Mouse (Mus musculus): ENCODE results near the gene Olfr522.
A peak's percentile ranks its signal among the peaks of the same experiment; 100 is the strongest.
"Not testable (repeated sequence)": the region's sequence is repeated elsewhere in the genome, so short reads cannot be mapped to it uniquely, and the experiment has no call there.

Gene Olfr522

DNA sequence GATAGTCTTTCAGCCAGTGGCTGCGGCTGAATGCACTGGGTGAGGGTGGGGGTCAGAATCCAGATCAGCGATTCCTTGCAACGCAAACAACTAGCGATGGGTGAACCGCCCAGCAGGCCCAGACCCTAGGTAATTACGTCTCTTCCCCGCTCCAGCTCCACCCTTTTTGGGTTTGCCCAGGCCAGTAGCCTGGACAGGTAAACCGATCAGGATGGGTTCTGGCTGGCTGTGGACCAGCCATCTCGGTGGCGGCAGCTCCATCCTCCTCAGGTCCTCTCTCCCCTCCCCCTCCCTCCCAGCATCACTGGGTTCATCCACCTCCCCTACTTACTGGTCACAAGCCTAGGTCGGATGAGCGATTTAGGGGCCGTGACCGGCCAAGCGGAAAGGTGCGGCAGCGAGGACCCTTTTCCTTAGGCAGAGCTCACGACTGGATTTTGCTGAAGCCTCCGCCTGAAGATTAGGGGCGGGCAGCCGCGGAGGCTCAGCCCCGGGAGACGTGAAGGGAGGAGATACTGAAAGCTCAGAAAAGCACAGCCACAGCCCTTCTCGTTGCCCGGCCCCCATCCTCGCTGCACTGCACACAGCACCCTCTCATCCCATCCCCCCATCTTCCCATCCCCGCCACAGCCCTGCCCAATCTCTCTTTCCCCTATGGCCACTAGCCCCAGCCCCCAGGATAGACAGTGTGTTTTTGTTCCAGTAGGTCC lies 10.2 kb downstream of the Olfr522 start, which contains the start of gene Sprn:
Gene Sprn, minus strand, starts transcription at position 660 of the 710 bp plus-strand sequence.
- peak; percentile 75 to 79 for DNase-seq

DNA sequence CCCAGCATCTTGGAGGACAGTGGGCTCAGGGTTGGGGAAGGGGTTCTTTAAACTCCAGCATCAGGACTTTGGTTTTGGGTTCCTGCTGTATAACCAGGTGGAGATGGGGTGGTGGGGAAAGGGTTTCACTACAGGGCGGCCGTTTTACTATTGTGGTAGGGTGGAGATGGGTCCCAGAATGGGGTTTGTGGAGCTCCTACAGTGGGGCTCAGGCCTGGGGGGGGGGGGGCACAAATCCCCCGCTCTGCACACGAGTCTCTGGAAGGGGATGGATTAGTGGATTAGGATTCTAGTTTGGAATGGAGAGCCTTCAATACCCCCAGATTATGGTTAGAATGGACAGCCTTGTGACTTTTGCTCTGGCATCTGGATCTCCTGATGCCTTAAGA lies 10.7 kb downstream of the Olfr522 start:
- no peak for DNase-seq

GRCm38 (mm10) chr7:140153383-140153782 lies 11.2 kb downstream of the Olfr522 start:
- peak; percentile 60 to 74 for DNase-seq

GRCm38 (mm10) chr7:140144550-140144949 lies 20.0 kb downstream of the Olfr522 start:
- DNase-seq: no peak

DNA sequence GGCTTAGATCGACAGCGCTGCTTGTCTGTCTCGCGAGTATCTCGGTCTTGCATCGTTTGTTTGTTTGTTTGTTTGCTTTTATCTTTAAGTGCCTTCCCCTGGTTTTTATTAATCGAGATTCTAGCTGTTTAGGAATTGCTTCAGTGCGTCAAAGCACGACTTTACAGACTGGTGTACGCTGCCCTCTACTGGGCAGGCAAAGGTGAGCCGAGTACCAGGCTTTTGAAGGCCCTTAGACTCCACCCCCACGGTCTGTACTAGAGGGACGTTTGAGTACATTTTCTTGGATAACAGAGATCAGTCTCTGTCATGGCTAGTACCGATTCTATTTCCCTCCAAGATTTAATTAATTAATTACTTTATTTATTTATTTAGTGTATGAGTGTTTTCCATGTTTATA lies 23.2 kb downstream of the Olfr522 start:
- DNase-seq: peak; percentile 76 to 79

DNA sequence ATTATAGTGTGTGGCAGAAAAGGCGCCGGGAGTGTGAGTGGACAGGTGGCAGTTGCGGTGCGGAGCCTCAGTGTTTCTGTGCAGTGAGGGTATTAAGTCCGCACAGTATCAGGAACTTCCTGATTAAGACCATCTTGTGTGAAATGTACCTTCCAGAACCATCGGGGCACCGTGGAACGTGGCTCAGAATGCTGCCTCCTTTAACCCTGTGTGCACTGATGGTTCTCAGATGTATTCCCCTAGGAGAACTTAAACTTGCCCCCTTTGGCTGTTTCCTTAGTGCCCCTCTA lies 26.6 kb downstream of the Olfr522 start:
- DNase-seq: no peak

DNA sequence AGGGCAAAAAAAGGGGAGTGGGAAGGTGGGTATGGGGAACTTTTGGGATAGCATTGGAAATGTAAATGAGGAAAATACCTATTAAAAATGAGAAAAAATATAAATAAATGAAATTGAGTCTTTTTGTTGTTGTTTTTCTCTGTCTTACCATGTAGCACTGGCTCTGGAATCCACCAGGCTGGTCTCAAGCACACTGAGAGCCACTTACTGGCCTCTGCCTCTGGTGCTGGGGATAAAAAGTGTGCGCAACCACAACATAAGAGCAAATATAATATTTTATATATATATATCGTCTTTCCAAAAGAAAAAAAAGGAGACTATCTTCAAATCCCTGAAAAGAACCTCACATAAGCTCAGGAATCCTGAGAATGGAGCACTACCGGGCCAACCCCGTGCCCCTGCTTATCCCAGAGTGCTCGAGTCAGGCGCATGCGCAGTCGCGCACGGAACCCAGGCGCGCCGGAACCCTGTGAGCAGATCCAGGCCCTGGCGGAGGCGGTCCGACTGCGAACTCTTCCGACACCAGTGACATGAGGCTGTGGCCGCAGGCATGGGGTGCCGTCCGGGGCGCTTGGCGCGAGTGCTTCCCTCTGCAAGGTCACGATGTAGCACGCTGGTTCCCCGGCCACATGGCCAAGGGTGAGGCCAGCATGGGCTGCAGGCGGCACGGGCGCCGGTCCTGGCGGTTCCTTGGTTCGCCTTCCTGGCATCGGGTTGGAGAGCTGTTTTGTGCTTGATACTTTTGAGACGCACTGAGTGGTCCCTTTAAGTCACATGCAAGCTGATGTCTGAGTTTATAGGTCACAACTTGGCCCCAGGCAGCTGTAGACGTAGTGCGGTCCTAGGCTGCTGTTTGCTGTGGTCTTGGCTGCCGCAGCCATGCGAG lies 27.2 kb downstream of the Olfr522 start, which contains the start of gene Mtg1:
Gene Mtg1, plus strand, starts transcription at position 430 of the 886 bp plus-strand sequence.
- DNase-seq: peak; percentile 93 to 99

DNA sequence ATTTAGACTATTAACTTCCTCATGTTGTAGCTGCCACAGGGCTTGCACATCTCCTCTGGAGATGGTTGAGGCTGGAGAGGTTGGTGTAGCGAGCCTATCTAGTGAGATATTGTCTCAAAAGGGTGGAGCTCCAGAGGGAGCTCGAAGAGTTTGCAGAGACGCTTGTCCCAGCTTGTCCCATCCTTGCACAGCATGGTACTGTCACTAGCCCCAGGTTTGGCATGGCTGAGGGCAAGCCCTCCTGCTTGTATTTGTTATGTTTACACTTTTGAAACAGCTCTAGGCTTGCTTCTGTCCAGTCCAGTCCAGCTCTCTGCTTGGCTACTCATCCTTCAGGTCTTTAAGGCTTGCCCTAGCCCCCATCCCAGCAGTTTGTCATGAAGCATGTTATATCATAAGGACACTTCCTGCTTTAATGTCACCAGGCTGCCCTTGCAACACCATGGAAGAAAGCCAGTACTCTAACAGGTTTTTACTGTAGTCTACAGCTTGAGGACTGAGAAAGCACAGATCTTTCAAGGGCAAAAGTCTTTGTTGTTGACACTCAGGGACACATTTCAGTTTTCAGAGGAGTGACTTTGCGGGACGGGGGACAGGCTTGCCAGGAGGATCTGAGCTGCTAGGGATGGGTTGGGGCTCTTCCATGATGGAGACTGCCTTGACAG lies 29.3 kb downstream of the Olfr522 start:
- no peak for DNase-seq

GRCm38 (mm10) chr7:140134033-140134432 lies 30.5 kb downstream of the Olfr522 start:
- not testable (repeated sequence) for DNase-seq

DNA sequence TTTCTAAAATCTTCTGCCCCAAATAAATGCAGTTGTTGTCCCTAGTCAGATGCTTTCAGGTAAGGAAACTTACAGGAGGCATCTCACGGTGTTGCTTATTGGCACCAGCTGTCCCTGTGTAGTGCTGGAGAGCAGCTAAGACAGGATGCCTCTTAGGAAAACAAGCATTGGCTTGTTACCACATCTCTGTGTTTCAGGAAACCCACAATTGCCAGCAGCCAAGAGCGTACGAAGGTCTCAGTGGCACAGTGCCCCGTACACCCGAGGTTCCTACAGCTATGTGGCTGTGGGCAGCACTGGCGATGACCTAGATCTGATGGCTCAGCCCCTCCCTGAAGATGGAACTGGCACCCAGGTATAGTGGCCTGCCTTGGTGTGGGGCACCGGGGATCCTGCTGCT lies 32.4 kb downstream of the Olfr522 start:
- DNase-seq: not testable (repeated sequence)

GRCm38 (mm10) chr7:140127911-140128310 lies 36.7 kb downstream of the Olfr522 start:
- no peak for DNase-seq

GRCm38 (mm10) chr7:140126934-140127333 lies 37.6 kb downstream of the Olfr522 start:
- DNase-seq: no peak

- no peak for DNase-seq
Measured at GRCm38 (mm10) chr7:140126022-140126350, 38.6 kb downstream of the Olfr522 start.

DNA sequence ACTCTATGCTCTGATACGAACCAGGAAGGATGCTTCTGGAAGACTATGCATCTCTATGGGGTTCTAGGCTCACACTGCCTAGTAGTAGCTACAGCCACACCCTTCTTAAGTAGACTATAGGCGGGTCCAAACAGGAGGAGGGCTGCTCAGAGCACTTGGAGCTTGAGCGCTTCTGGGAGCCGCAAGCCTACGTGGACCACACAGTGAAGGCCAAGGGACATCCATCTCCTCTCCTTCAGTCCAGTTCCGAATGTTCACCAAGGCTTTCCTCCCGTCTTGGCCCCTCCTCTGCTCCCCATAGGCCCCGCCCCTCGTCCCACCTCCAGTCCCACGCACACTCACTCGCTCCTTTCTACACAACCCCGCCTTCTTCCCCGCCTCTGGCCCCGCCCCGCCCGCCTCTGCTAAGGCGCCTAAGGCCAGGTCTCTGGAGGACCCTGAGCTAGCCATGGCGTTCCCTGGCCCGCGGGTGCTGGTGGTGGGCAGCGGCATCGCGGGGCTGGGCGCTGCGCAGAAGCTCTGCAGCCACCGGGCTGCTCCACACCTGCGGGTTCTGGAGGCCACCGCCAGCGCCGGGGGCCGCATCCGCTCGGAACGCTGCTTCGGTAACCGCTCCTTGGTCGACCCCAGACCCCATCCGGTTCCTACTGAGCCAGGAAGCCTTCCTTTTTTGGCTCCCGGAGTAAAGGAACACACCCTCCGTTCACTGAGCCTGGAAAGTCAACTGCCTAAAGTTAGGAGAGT lies 39.1 kb downstream of the Olfr522 start:
- peak; percentile 93 to 97 for DNase-seq

GRCm38 (mm10) chr7:140124382-140124781 lies 40.2 kb downstream of the Olfr522 start:
- DNase-seq: no peak

DNA sequence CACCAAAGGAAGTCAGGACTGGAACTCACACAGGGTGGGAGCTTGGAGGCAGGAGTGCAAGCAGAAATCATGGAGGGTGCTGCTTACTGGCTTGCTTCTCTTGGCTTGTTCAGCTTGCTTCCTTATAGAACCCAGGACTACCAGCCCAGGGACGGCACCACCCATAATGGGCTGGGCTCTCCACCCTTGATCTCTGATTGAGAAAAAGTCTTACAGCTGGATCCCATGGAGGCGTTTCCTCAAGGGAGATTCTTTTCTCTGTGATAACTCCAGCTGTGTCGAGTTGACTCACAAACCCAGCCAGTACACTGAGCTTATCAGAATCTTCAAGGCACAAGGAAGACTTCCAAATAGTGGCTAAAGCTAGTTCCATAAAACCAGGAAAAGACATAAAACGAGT lies 41.8 kb downstream of the Olfr522 start:
- no peak for DNase-seq

- no peak for DNase-seq
Measured at GRCm38 (mm10) chr7:140121338-140121910, 43.1 kb downstream of the Olfr522 start.

GRCm38 (mm10) chr7:140120484-140120883 lies 44.1 kb downstream of the Olfr522 start:
- no peak for DNase-seq

DNA sequence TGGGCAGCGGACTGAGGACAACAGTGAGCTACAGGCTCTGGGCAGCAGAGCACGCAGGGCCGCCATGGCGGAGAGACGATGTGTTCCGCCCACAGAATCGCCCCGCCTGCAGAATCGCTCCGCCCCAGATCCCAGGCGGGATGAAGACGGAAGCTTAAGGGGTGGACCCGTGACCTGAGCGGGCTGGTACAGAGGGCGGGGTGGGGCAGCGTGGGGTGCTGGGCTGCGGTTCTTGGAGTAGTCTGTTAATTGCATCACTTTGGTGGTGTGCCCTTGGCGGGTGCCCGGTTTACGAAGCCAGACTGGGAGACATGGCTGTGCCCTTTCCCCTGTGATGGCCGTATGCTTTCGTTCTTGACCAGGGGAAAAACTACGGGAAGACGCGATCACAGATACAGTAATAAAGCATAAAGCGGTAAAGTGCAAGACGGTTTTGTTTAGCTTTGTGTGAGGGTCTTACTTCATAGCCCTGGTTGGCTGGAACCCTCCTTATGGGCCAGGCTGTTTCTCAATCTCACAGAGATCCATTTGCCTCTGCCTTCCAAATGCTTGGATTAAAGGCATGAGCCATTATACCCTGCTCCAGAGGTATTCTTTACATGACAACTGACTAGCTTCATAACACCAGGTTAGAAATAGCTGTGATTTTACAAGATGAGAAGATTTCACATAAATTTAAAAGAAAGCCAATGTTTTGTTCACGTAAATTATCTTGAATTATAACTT lies 48.1 kb downstream of the Olfr522 start, which contains the start of gene Echs1:
Gene Echs1, minus strand, starts transcription at position 148 of the 726 bp plus-strand sequence.
- DNase-seq: peak; percentile 87 to 93

DNA sequence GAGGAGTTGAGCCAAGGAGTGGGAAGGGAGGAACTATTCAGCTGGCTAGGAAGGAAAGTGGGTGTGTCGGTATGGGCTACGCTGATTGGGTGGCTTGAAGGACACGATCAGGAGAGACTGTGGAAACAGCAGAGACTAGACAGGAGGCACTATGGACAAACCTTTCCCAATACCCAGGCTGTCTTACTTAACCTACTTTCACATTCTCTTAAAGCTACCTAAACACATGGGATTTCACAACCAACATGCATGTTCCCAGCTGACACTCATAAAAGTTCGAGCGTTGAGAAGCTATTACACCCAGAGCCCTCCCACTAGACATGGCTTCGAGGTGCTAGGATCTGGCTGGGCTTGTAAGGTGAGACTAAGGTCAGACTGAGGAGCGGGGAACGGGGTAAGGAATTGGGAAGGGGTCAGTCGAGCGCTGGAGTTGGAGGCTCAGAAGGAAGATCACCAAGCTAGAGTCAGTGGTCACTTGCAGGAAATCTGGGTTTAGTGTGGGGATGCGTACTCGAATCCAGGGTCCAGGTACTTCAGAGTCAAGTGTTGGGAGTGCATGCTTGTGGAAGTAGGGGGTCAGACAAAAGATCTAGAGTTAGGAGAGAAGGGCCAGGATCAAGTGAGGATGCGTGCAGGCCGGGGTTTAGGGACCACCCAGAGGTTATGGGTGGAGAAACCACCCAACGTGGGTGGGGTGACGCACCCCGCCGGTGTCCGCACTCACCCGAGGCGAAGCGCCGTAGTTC lies 48.8 kb downstream of the Olfr522 start, which contains the start of gene Paox:
Gene Paox, plus strand, starts transcription at position 217 of the 746 bp plus-strand sequence.
- peak; percentile 31 to 52 for DNase-seq

DNA sequence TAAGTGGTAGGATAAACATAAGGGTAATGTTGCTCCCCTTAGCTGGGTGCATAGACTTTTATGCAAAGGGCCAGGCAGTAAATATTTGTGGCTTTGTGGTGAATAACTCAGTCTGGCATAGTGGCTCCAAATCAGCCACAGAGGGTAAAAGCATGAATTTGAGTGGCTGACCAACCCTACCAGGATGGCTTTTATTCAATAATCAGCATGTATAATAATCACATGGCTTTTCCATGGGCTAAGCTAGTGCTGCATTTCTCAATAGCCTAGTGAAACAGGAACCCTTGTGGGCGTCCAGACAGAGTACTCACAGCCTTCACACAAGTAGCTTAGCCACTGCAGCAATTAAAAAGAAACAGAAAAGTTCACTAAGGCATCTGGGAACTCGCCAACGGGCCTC lies 52.6 kb downstream of the Olfr522 start:
- no peak for DNase-seq
